Mouse (Mus musculus) kidney, adult 2 months (tissue): ENCODE data around the gene Ppil4.

Experiments used
- CTCF ChIP-seq: fragments of 200-500 bp; conservative IDR thresholded peaks from 2 replicates; pipeline ENCODE4 v1.5.1; 2011; ENCODE audit warnings: low read depth, mild to moderate bottlenecking, control low read depth, low read length, moderate library complexity, mixed read lengths; ENCODE audit not compliant: insufficient read depth, insufficient read length
- POLR2A ChIP-seq: fragments of 200-500 bp; IDR thresholded peaks from one replicate; pipeline ENCODE4 v1.6.1; 2011; ENCODE audit warnings: low read depth, low read length, control low read depth

- TF ChIP-seq POLR2A: no peak
- no peak for TF ChIP-seq CTCF
Observed at GRCm38 (mm10) chr10:7847166-7847605, 54.5 kb downstream of the Ppil4 start.
